In the genomic region with DNA sequence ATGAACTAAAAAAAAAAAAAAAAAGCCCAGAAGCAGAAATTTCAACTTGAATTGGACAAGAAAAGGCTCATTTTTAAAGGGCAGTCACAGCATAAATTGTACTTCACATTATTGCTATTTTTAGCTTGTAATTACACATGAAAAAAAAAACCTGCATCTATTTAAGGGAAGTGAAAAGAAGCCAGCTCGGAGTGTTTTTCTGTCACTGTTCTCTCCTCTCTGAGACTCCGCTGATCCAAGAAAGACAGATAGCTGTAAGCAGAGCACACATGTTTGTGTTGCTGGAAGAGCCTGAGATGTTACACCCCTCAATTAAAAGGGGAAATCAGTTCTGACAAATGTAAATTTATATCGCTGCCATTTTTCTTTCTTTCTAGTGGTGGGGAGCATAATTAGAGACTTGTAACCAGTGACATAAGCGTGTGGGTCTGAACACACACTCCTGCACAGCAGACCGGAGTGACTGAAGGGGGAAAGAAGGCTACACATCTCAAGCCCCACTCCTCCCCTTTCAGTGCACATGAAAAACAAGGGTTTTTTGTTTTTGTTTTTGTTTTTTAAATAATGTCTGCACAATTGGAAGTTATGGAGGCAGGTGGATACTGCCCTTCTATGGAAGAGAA, we compare ENCODE assay signal across 18 mouse cellular contexts.
DNase-seq lines count a peak whose midpoint lies in the region; ATAC-seq and TF ChIP-seq lines count a peak whose summit lies in the region.
"Had no signal": no experiment of that assay in that cellular context is flagged by ENCODE, and none has a peak within 500 bp of the region (broad histone marks: within the 10 kb centered on the region; RNA-seq: fewer than 3 reads in every experiment).

No protein-coding gene starts in this region.

- in situ Hi-C loops in CH12.LX (cut with MboI; ENCODE audit: low pct_ligation_motif_present, low pct_unique_long_range_greater_than_20kb, low sequenced_read_pairs), result no loop called here

- H3K79me2 ChIP-seq in CH12.LX (replicated peaks; ENCODE audit: control insufficient read depth, extremely low read depth, insufficient read depth, poor library complexity, severe bottlenecking), result no peaks in the 10 kb centered on the region

- no peak for ATAC-seq in heart, embryonic 13.5 days (ENCODE audit: extremely low read depth, insufficient number of reproducible peaks, low FRiP score, low TSS enrichment)
- peak; percentile 24; the same call in 1 of the 2 replicates for ATAC-seq in megakaryocyte, adult 5-6 weeks (ENCODE audit: poor library complexity, severe bottlenecking)
- no peak for ATAC-seq in monocyte, adult 5-6 weeks (replicated peaks; ENCODE audit: insufficient number of reproducible peaks, low FRiP score, low TSS enrichment, poor library complexity, severe bottlenecking)
- ATAC-seq: hindbrain, postnatal 0 days had no signal

- H3K9ac ChIP-seq in heart, embryonic 13.5 days, result no peak overlapping the region
- H3K9ac ChIP-seq in CH12.LX (ENCODE audit: insufficient read depth, low read depth), result 0 out of 2 replicates have a peak overlapping the region, but pooled peaks have one; percentile 4
- H3K9ac ChIP-seq: limb, embryonic 13.5 days; liver, embryonic 14.5 days had no signal

- 62% methylated on average over 5 of the region's 5 CpGs for WGBS in heart, embryonic 13.5 days

- no peak for TF ChIP-seq RAD21 in CH12.LX (IDR thresholded peaks at IDR 0.05; ENCODE audit: low read depth, low read length)

- peaks cover 16% of the 10 kb centered on the region for H3K36me3 ChIP-seq in heart, embryonic 13.5 days
- H3K36me3 ChIP-seq in CH12.LX (replicated peaks in 1 of 2; ENCODE audit: control insufficient read depth in 1 of 2, insufficient read depth in 1 of 2, low read length in 1 of 2), result peaks cover 0 to 2% of the 10 kb centered on the region in 2 experiments

- H3K27me3 ChIP-seq in heart, embryonic 13.5 days (replicated peaks), result no peaks in the 10 kb centered on the region
- no peaks in the 10 kb centered on the region for H3K27me3 ChIP-seq in CH12.LX (replicated peaks)
- H3K27me3 ChIP-seq: limb, embryonic 13.5 days had no signal

- TF ChIP-seq CTCF in CH12.LX (conservative IDR thresholded peaks at IDR 0.05 in 1 of 2, IDR thresholded peaks at IDR 0.05 in 1 of 2; ENCODE audit: low read depth in 2 of 2, low read length in 2 of 2), result no peak

- peaks cover 18% of the 10 kb centered on the region for H3K4me1 ChIP-seq in heart, embryonic 13.5 days
- H3K4me1 ChIP-seq in CH12.LX (ENCODE audit: control insufficient read depth in 1 of 2, insufficient read depth in 2 of 2), result peaks cover 11 to 35% of the 10 kb centered on the region in 2 experiments
- H3K4me1 ChIP-seq in brown adipose tissue, adult 24 weeks (ENCODE audit: control insufficient read depth, insufficient read depth, insufficient read length, low read length), result no peaks in the 10 kb centered on the region
- H3K4me1 ChIP-seq: limb, embryonic 13.5 days had no signal

- peak; percentile 82 for TF ChIP-seq EP300 in CH12.LX (IDR thresholded peaks at IDR 0.05; ENCODE audit: low read length)

- DNase-seq in heart, adult 11 months, result no peak
- DNase-seq in CH12.LX (ENCODE audit: extremely low read depth), result peak; percentile 53
- no peak for DNase-seq in urinary bladder, adult 2 months (ENCODE audit: low spot score)
- DNase-seq: adrenal gland, postnatal 36 days; cerebellum, postnatal 10 days; kidney, adult 2 months; kidney, postnatal 36 days; layer of hippocampus, adult 9-11 months; right cerebral cortex, postnatal 14 days; thymus, postnatal 4 days had no signal

- peak overlapping the region; percentile 39; the same call in 1 of the 2 replicates for H3K27ac ChIP-seq in heart, embryonic 13.5 days (replicated peaks)
- no peak overlapping the region for H3K27ac ChIP-seq in CH12.LX (ENCODE audit: insufficient read depth, low read depth)
- peak overlapping the region; percentile 31 for H3K27ac ChIP-seq in brown adipose tissue, adult 24 weeks (replicated peaks; ENCODE audit: low read depth, low read length)
- H3K27ac ChIP-seq: hindbrain, postnatal 0 days; limb, embryonic 13.5 days; liver, embryonic 14.5 days had no signal

- no peaks in the 10 kb centered on the region for H3K9me3 ChIP-seq in heart, embryonic 13.5 days
- H3K9me3 ChIP-seq in CH12.LX (replicated peaks; ENCODE audit: low read length), result no peaks in the 10 kb centered on the region
- H3K9me3 ChIP-seq: limb, embryonic 13.5 days had no signal

- TF ChIP-seq POLR2A in CH12.LX (IDR thresholded peaks at IDR 0.05; ENCODE audit: low read depth, low read length), result no peak

- no peak overlapping the region for H3K4me3 ChIP-seq in heart, embryonic 13.5 days
- H3K4me3 ChIP-seq in CH12.LX (replicated peaks in 1 of 3; ENCODE audit: low read depth in 2 of 3, low read length in 2 of 3, poor library complexity in 1 of 3), result no peak overlapping the region
- no peak overlapping the region for H3K4me3 ChIP-seq in brown adipose tissue, adult 24 weeks (ENCODE audit: insufficient read depth, low read depth, low read length)
- H3K4me3 ChIP-seq: erythroblast, embryonic 14.5 days; limb, embryonic 13.5 days had no signal

- no peak overlapping the region for H3K4me2 ChIP-seq in heart, embryonic 13.5 days
- peak overlapping the region; percentile 18; the same call in 1 of the 2 replicates for H3K4me2 ChIP-seq in CH12.LX (ENCODE audit: insufficient read depth, low read depth, poor library complexity, severe bottlenecking)
- H3K4me2 ChIP-seq: limb, embryonic 13.5 days had no signal

- dilution Hi-C loops in CH12.LX (cut with MboI; ENCODE audit: extremely low pct_ligation_motif_present, extremely low pct_unique_long_range_greater_than_20kb, low sequenced_read_pairs), result no loop called here

TF ChIP-seq in CH12.LX, 34 proteins besides CTCF, POLR2A, EP300 and RAD21:
- TF ChIP-seq MEF2A (IDR thresholded peaks at IDR 0.05; ENCODE audit: borderline replicate concordance, low read depth, low read length) (peak; percentile 91), ZC3H11A (IDR thresholded peaks at IDR 0.05; ENCODE audit: low read depth, low read length) (no peak), MAFK (IDR thresholded peaks at IDR 0.05; ENCODE audit: insufficient replicate concordance, low read length) (no peak), E2F4 (IDR thresholded peaks at IDR 0.05; ENCODE audit: insufficient replicate concordance, low read depth, low read length) (no peak), JUN (IDR thresholded peaks at IDR 0.05; ENCODE audit: insufficient read depth, low read depth, low read length) (peak; percentile 16; the same call in 1 of the 2 replicates), ZNF384 (IDR thresholded peaks at IDR 0.05; ENCODE audit: low read depth, low read length) (peak; percentile 93; the same call in 1 of the 2 replicates), SIN3A (IDR thresholded peaks at IDR 0.05; ENCODE audit: low read length) (peak; percentile 48; the same call in 1 of the 2 replicates), MYC (IDR thresholded peaks at IDR 0.05; ENCODE audit: low read depth, low read length) (0 out of 2 replicates have a peak, but pooled peaks have one; percentile 43), ETS1 (conservative IDR thresholded peaks at IDR 0.05; ENCODE audit: low read depth, low read length) (peak; percentile 33; the same call in 1 of the 2 replicates), CHD2 (IDR thresholded peaks at IDR 0.05; ENCODE audit: low read length) (peak; percentile 35; the same call in 1 of the 2 replicates), BHLHE40 (IDR thresholded peaks at IDR 0.05; ENCODE audit: low read depth, low read length) (0 out of 2 replicates have a peak, but pooled peaks have one; percentile 15), JUND (conservative IDR thresholded peaks at IDR 0.05; ENCODE audit: low read depth, low read length) (0 out of 2 replicates have a peak, but pooled peaks have one; percentile 33), IRF4 (IDR thresholded peaks at IDR 0.05; ENCODE audit: low read depth, low read length) (peak; percentile 76)
